Mouse (Mus musculus): Measurements from ENCODE around the gene Arid2. TPM values are rescaled to one million over a fixed set of nuclear protein-coding genes. Genes with fewer than 3 reads are reported as not detected.
"Not testable (repeated sequence)": the region's sequence is repeated elsewhere in the genome, so short reads cannot be mapped to it uniquely, and the experiment has no call there.

Arid2 gene
- polyA plus RNA-seq, 1 experiment = 6.7 TPM

DNA sequence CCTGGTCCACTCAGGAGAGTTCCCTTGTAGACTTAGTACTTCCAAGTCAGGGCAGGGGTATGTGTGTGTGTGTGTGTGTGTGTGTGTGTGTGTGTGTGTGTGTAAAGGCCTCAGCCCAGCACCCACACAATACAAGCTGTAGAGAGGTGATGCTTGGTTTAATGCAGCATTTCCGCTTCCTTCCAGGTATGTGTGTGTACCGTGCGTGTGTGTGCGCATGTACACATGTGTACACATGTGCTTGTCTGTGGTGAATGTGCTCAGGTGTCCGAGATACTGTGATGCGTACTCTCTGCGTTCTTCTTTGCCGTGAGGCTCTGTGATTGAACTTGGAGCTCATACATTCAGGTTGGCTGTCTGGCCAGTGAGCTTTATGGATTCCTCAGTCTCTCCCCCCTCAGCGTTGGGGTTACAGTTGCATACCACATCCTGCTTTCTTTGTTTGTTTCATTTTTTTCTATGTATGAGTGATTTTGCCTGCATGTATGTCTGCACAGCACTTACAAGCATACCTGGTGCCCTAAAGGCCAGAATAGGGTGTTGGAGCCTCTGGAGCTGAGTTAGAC, 10.4 kb downstream of the Arid2 start:
- H3K27ac ChIP-seq (replicated peaks; ENCODE audit: low read depth, low read length) = no peak overlapping the region
- no peaks in the 10 kb centered on the region; the same call in 1 of the 2 replicates for H3K4me1 ChIP-seq (ENCODE audit: control insufficient read depth, insufficient read depth, insufficient read length, low read length)
- H3K4me3 ChIP-seq (ENCODE audit: insufficient read depth, low read depth, low read length) = no peak overlapping the region

DNA sequence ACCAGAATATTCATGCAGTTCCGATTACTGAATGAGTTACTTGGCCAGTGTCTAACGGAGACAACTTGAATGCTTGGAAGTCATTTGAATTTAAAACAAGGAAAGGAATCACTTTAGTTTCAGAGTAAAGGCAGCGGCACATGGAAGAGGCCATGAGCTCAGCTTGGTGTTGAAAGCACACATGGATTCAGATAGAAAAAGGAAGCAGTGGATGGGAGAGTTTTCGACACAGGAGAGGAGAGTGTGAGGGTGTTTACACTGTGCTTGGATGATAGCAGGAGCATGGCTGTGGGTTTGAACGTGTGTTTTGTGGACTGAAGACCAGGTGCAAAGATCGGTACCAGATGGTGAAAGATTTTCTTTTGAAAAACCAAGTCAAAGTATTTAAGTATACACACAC, 22.0 kb downstream of the Arid2 start:
- H3K4me1 ChIP-seq (ENCODE audit: control insufficient read depth, insufficient read depth, insufficient read length, low read length) = no peaks in the 10 kb centered on the region
- no peak overlapping the region for H3K27ac ChIP-seq (replicated peaks; ENCODE audit: low read depth, low read length)
- H3K4me3 ChIP-seq (ENCODE audit: insufficient read depth, low read depth, low read length) = no peak overlapping the region

DNA sequence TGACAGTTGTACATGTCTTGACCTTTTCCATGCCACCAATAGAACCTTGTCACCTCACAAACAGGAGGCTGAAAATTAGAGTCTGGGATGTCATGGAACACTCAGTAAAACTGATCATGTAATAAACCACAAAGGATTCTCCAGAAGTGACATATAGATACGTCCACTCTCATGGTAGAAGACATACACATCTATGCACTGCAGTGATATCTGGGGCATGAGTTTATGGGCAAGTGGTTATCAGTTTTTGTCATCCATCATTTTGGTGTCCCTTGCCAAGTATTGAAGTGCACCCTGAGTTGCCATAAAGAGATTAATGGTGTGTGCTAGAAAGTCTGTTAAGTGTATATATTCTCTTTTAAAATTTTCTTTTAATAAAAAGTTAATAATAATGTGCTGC, 25.6 kb downstream of the Arid2 start:
- H3K4me1 ChIP-seq (ENCODE audit: control insufficient read depth, insufficient read depth, insufficient read length, low read length) = peaks cover 3% of the 10 kb centered on the region
- no peak overlapping the region for H3K4me3 ChIP-seq (ENCODE audit: insufficient read depth, low read depth, low read length)
- H3K27ac ChIP-seq (replicated peaks; ENCODE audit: low read depth, low read length) = no peak overlapping the region

DNA sequence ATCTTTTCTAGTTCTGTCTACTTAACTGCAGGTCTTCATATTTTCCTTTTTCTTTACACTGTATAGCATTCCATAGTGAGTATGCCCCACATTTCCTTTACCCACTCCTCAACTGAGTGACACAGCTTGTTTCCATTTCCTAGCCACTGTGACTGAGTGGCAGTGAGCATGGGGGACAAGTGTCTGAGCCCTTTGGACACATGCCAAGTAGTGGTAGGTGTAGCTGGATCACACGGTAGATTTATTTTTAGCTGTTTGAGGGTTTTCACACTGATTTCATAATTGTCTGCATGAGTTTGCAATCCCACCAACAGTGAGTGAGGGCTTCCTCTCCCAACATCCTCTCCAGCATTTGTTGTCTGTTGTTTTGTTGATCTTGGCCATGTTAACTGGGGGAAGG, 28.3 kb downstream of the Arid2 start:
- peak overlapping the region; percentile 66; the same call in 1 of the 2 replicates for H3K27ac ChIP-seq (replicated peaks; ENCODE audit: low read depth, low read length)
- peaks cover 5% of the 10 kb centered on the region for H3K4me1 ChIP-seq (ENCODE audit: control insufficient read depth, insufficient read depth, insufficient read length, low read length)
- H3K4me3 ChIP-seq (ENCODE audit: insufficient read depth, low read depth, low read length) = no peak overlapping the region

DNA sequence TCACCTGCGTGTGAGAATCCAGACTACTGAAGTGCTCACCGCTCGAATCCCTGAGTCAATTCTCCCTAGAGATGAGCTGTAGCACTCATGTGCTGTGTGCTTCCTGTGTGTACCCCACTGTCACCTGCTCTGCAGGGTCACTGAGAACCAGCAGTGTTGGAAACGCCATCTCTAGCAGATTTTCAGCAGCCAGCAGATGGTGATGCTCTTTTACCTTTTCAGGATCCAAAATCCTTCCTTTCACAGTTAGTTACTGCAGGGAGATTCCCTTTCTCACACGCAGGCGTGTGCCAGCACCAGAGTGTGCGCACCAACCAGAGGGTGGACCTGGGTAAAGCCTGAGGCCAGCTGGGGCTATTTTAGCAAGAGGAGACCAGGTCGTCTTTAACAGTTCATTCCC, 32.0 kb downstream of the Arid2 start:
- H3K4me3 ChIP-seq (ENCODE audit: insufficient read depth, low read depth, low read length) = no peak overlapping the region
- H3K27ac ChIP-seq (replicated peaks; ENCODE audit: low read depth, low read length) = no peak overlapping the region

DNA sequence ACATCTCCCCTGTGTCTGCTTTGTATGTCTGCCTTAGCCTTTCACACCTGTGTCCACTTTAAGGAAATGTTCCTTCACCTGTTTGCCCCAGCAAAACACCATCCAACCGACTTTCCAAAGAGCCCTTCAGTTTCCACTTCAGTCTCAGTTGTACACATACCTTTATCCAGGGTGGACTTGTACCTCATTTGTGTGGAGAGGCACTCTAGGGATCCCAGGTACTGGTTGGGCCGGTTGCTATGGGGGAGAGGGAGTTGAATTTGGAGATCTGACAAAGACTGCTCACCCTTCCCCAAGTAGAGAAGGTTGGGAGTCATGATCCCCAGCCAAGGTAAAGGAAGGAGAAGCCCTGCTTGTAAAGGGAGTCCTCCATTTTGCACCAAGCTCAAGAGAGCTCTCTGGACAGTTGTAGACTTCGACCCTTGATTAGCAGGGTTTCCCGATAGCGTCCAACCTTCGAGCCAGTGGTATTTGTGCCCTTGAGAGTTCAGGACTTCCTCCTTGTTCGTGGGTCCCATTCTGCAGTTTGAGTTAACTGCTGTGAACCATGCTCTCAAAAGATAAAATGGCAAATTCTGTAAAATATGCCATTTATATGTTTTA, 38.5 kb downstream of the Arid2 start:
- Histone ChIP-seq H3K4me1 (ENCODE audit: control insufficient read depth, insufficient read depth, insufficient read length, low read length) (peaks cover 4% of the 10 kb centered on the region), H3K4me3 (ENCODE audit: insufficient read depth, low read depth, low read length) (no peak overlapping the region), H3K27ac (replicated peaks; ENCODE audit: low read depth, low read length) (no peak overlapping the region)

More for the DNA sequence above, 32.0 kb downstream of the Arid2 start:
- peaks cover 5% of the 10 kb centered on the region for H3K4me1 ChIP-seq (ENCODE audit: control insufficient read depth, insufficient read depth, insufficient read length, low read length)

DNA sequence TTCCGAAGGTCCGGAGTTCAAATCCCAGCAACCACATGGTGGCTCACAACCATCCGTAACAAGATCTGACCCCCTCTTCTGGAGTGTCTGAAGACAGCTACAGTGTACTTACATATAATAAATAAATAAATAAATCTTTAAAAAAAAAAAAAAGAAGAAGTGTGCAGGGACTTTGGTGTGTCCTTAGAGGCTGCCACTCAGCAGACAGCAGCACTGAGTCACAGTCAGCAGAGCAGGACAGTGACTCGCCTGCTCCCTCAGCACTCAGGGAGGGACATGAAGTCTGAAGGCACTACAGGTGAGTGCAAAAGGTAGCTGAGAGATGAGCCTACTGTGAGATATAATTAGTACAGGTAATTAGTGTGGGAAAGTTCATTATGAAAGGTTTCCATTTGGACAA, 41.4 kb downstream of the Arid2 start:
- not testable (repeated sequence) for H3K4me3 ChIP-seq (ENCODE audit: insufficient read depth, low read depth, low read length); H3K27ac ChIP-seq (replicated peaks; ENCODE audit: low read depth, low read length)
- peaks cover 10% of the 10 kb centered on the region for H3K4me1 ChIP-seq (ENCODE audit: control insufficient read depth, insufficient read depth, insufficient read length, low read length)

DNA sequence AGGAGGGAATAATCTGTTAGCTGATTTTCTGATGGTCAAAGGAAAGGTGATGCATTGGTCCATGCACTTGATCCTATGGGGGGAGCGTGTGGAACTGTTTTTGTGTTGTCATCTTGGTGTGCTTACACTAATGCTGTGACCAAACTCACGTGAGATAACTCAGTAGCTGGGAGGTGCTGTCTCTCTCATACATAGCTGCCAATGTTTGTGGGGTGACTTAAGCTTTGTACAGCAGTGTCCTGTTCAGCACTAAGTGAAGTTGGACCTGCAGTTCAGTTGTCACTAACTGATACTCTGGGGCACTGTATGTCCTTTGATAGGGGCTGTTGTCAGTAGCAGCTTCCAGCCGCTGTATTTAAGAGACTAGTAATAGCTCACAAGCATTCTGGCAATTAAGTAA, 43.2 kb downstream of the Arid2 start:
- no peak overlapping the region for H3K4me3 ChIP-seq (ENCODE audit: insufficient read depth, low read depth, low read length)
- H3K27ac ChIP-seq (replicated peaks; ENCODE audit: low read depth, low read length) = no peak overlapping the region
- peaks cover 10% of the 10 kb centered on the region for H3K4me1 ChIP-seq (ENCODE audit: control insufficient read depth, insufficient read depth, insufficient read length, low read length)

DNA sequence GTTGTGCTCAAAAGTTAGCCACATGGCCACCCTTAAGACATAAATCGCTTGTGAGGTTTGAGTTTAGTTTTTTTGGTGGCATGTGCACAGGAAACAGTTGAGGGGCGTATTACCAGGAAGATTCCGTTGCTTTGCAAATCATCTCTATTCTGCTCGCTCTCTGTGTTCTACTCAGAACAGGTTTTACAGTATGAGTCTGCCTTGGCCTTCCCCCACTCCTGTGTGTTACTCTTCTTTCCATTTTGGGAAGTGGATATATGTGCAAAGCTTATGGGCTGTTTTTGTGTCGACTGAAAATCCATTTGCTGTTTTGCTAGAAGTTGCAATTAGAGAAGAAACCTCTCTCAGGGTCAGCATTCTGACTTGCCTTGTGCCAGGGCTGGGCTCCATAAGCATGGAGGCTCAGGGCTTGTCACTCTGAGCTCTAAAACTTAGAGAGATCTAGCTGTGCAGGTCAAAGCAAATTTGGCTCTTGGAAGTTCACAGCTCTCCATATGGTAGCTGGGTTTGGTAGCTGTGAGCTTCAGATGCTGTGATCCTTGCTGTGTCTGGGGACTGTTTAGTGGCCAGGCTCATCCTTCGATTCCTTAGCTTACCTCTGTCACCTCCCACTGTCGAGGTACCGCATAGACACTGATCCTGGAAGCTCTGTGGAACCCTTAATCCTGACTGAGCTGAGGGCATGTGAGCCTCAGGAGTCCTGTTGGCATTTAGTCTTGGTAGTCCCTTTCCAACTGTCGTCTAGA, 45.3 kb downstream of the Arid2 start:
- Histone ChIP-seq H3K4me3 (ENCODE audit: insufficient read depth, low read depth, low read length) (no peak overlapping the region), H3K27ac (replicated peaks; ENCODE audit: low read depth, low read length) (peak overlapping the region; percentile 11; the same call in 1 of the 2 replicates), H3K4me1 (ENCODE audit: control insufficient read depth, insufficient read depth, insufficient read length, low read length) (peaks cover 10% of the 10 kb centered on the region)

DNA sequence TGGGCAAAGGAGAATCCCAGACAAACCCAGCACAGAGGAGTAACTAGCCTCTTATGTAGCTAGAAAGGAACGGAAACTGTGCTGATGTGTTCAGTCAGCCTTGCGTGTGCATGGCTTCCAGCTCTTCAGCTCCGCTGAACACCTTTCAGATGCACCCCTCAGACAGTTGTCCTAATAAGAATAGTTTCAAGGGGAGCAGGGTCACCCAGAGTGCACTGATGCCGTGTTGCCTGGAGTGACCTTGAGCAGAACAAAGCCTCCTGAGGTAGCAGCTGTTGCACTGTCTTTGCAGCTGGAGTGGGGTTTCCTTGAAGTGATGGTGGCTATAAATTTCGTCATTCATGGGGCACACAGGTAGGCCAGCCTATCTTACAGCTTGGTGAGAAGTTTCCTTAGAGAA, 46.0 kb downstream of the Arid2 start:
- H3K27ac ChIP-seq (replicated peaks; ENCODE audit: low read depth, low read length) = peak overlapping the region; percentile 11; the same call in 1 of the 2 replicates
- H3K4me3 ChIP-seq (ENCODE audit: insufficient read depth, low read depth, low read length) = no peak overlapping the region
- H3K4me1 ChIP-seq (ENCODE audit: control insufficient read depth, insufficient read depth, insufficient read length, low read length) = peaks cover 10% of the 10 kb centered on the region

DNA sequence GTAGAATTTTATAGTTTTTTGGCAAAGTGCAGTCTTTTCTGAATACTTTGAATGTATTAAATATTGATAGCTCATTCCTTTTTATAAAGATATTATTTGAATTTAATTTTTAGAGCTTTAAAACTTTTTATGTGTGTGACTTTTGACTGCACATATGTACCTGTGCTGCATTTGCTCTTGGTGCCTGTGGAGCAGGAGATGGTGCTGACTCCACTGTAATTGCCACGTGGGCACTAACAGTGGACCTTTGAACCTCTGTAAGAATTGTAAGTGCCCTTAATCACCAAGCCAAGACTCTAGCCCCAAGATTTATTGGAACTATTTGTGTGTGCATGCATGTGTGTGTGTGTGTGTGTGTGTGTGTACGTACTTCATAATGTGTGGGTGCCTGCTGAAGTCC, 53.6 kb downstream of the Arid2 start:
- H3K27ac ChIP-seq (replicated peaks; ENCODE audit: low read depth, low read length) = no peak overlapping the region
- no peak overlapping the region for H3K4me3 ChIP-seq (ENCODE audit: insufficient read depth, low read depth, low read length)
- H3K4me1 ChIP-seq (ENCODE audit: control insufficient read depth, insufficient read depth, insufficient read length, low read length) = peaks cover 2% of the 10 kb centered on the region; the same call in 1 of the 2 replicates

DNA sequence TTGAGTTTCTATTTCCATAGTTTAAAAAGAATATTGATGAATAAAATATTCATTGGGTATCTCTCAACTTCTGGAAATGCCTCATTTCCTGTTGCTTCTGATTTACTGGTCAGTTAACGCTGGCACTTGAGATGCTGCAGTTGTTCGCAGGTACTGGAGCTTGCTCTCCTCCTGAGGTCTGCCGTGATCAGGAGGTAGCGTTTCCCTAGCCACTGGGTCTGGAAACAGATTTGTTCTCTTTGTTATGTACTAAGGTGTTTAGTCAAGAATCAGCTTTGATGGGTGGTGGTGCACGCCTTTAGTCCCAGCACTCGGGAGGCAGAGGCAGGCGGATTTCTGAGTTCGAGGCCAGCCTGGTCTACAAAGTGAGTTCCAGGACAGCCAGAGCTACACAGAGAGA, 54.8 kb downstream of the Arid2 start:
- Histone ChIP-seq H3K27ac (replicated peaks; ENCODE audit: low read depth, low read length) (no peak overlapping the region), H3K4me3 (ENCODE audit: insufficient read depth, low read depth, low read length) (no peak overlapping the region), H3K4me1 (ENCODE audit: control insufficient read depth, insufficient read depth, insufficient read length, low read length) (peaks cover 2% of the 10 kb centered on the region; the same call in 1 of the 2 replicates)

DNA sequence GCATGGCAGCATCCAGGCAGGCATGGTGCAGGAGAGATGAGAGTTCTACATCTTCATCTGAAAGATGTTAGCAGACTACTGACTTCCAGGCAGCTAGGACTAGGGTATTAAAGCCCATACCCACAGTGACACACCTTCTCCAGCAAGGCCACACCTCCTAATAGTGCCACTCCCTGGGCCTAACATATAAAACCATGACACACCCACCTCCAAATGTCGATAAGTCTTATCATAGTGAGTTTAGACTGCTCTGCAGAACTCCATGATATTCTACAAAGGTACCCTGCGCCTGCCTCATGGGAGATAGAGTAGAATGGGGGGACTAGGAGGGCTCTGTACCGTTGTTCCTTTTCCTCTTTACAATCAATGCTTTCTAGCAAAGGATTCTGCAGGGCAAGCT, 55.6 kb downstream of the Arid2 start:
- peaks cover 2% of the 10 kb centered on the region; the same call in 1 of the 2 replicates for H3K4me1 ChIP-seq (ENCODE audit: control insufficient read depth, insufficient read depth, insufficient read length, low read length)
- H3K27ac ChIP-seq (replicated peaks; ENCODE audit: low read depth, low read length) = no peak overlapping the region
- no peak overlapping the region for H3K4me3 ChIP-seq (ENCODE audit: insufficient read depth, low read depth, low read length)

DNA sequence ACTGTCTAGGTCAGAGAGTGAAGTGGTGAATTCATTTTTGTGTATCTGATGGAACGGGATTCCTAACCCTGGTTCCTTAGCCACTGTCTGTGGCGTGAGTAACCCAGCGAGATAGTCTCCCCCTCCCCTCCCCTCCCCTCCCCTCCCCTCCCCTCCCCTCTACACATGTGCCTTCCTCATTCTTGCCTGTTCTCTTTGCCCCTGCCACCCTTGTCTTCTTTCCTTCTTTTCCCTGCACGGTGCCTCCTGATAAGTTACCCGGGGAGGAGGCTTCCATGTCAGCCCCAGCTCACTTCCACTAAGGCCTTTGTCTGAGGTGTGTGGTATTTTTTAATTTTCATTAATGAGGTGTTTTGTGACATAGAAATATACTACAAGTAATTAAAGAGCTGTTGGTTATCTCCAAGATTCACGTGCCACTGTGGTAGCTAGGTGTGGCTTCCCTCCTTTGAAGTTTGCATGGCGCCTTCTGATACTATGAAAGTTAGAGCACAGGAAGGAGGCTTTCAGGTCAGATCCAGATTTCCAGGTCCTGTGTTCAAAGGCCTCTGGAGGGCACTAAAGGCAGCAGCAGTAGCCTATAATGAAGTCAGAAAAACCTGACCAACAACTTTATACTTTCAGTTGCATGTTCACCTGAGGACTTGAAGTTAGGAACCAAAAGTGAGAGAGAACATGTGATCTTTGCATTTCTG, 57.4 kb downstream of the Arid2 start:
- H3K4me1 ChIP-seq (ENCODE audit: control insufficient read depth, insufficient read depth, insufficient read length, low read length) = peaks cover 2% of the 10 kb centered on the region; the same call in 1 of the 2 replicates
- no peak overlapping the region for H3K27ac ChIP-seq (replicated peaks; ENCODE audit: low read depth, low read length)
- no peak overlapping the region for H3K4me3 ChIP-seq (ENCODE audit: insufficient read depth, low read depth, low read length)

DNA sequence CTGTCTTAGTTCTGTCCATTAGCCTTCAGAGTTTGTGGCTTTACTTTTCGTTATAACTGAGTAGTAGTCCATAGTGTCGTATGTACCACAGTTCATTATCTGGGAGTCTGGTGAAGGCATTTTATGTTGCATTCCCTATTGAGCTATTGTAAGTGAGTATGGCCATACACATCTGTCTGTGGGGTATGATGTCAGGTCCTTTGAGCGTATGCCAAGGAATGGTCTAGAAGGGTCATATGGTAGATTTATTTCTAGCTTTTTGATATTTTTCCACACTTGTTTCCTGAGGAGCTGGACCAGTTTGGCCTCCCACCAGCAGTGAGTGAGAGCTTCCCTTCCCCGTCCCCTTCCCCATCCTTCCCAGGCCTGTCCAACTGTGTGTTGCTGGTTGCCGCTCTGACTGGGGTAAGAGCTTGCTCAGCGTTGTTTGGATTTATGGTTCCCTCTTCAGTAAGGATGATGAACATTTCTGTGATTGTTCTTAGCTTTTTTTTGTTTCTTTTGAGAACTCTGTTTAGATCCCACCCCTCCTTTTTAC, 58.1 kb downstream of the Arid2 start:
- H3K27ac ChIP-seq (replicated peaks; ENCODE audit: low read depth, low read length) = no peak overlapping the region
- no peaks in the 10 kb centered on the region; the same call in 1 of the 2 replicates for H3K4me1 ChIP-seq (ENCODE audit: control insufficient read depth, insufficient read depth, insufficient read length, low read length)
- no peak overlapping the region for H3K4me3 ChIP-seq (ENCODE audit: insufficient read depth, low read depth, low read length)
